Mouse (Mus musculus) myocyte (in vitro differentiated cells): ENCODE results near the gene Lrrc63.

ENCODE experiments used
- CEBPB ChIP-seq: IDR thresholded peaks from 2 replicates; pipeline ENCODE4 v1.6.1; 2011; ENCODE audit warnings: mild to moderate bottlenecking, moderate library complexity; ENCODE audit not compliant: poor library complexity, insufficient read depth, severe bottlenecking
- E2F4 ChIP-seq: IDR thresholded peaks from one replicate; pipeline ENCODE4 v1.6.1; 2011; ENCODE audit warnings: mild to moderate bottlenecking, control low read depth, moderate library complexity; ENCODE audit not compliant: insufficient read depth
- MAX ChIP-seq: IDR thresholded peaks from one replicate; pipeline ENCODE4 v1.6.1; 2011; ENCODE audit warnings: low read depth, mild to moderate bottlenecking, control low read depth
- MYOD1 ChIP-seq, 3 experiments: IDR thresholded peaks; one replicate each; pipeline ENCODE4 v1.6.1; 2011; ENCODE audit warnings: control low read depth in 2 of 3, low read depth in 2 of 3, mild to moderate bottlenecking in 2 of 3, moderate library complexity in 1 of 3; ENCODE audit not compliant: insufficient read length in 2 of 3, control insufficient read depth in 1 of 3
- POLR2A ChIP-seq: IDR thresholded peaks from one replicate; pipeline ENCODE4 v1.6.1; 2011; ENCODE audit warnings: low read depth, mild to moderate bottlenecking, control low read depth, moderate library complexity; ENCODE audit not compliant: insufficient read length
- REST ChIP-seq: IDR thresholded peaks from one replicate; pipeline ENCODE4 v1.6.1; 2011; ENCODE audit warnings: mild to moderate bottlenecking, control low read depth, moderate library complexity; ENCODE audit not compliant: insufficient read depth, insufficient read length
- TCF12 ChIP-seq: IDR thresholded peaks from one replicate; pipeline ENCODE4 v1.6.1; 2011; ENCODE audit warnings: mild to moderate bottlenecking, control low read depth; ENCODE audit not compliant: poor library complexity, insufficient read depth, severe bottlenecking

DNA sequence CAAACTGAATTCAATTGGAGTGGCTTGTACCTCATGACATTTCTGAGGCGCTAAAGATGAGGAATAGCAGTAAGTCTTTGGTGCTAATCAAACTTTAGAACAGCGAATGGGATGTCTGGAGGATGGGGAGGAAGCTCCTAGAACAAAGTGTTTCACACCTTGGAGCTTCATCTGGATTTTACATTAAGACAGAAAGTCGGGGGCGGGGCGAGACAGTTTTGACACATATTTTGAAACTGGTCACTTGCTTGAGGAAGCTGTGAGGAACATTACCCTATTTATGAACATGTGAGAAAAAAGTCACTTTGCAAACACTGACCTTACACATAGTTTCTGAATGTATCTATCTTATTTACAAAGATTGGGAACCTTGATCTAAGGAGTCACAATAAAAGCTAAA is 65.5 kb downstream of the Lrrc63 start:
- TF ChIP-seq MAX (no peak), POLR2A (no peak), CEBPB (no peak), E2F4 (no peak), MYOD1 (IDR thresholded peaks at IDR 0.05; ENCODE audit: control insufficient read depth in 1 of 3, insufficient read length in 2 of 3, low read depth in 2 of 3) (no peak), REST (no peak), TCF12 (no peak)
